Mouse (Mus musculus) kidney, embryonic 14.5 days (tissue): ENCODE data around the gene Slc39a2. TPM values are rescaled to one million over a fixed set of nuclear protein-coding genes. Genes with fewer than 3 reads are reported as not detected.
"Not testable (repeated sequence)": the region's sequence is repeated elsewhere in the genome, so short reads cannot be mapped to it uniquely, and the experiment has no call there.

Source experiments
- ATAC-seq: fragments of 200-750 bp; cut with Nextera tagmentation; 2 replicates; pipeline ENCODE4 v1.8.0; 2017; ENCODE audit warnings: moderate number of reproducible peaks, mild to moderate bottlenecking, moderate TSS enrichment, moderate library complexity; ENCODE audit not compliant: low FRiP score, low TSS enrichment
- H3K27ac ChIP-seq: fragments of 300-500 bp; sonication (generic); 2 replicates; pipeline ENCODE4 v1.5.1; 2014; ENCODE audit warnings: low read depth, mild to moderate bottlenecking, low read length, moderate library complexity, mixed read lengths
- H3K27me3 ChIP-seq: fragments of 300-500 bp; sonication (generic); 2 replicates; pipeline ENCODE4 v1.6.1; 2014; ENCODE audit warnings: mild to moderate bottlenecking, low read length; ENCODE audit not compliant: control insufficient read depth, insufficient read depth
- H3K36me3 ChIP-seq: fragments of 300-500 bp; sonication (generic); 2 replicates; pipeline ENCODE4 v1.6.1; 2014; ENCODE audit warnings: low read length, mixed read lengths; ENCODE audit not compliant: control insufficient read depth, insufficient read depth
- H3K4me1 ChIP-seq: fragments of 300-500 bp; sonication (generic); 2 replicates; pipeline ENCODE4 v1.6.1; 2014; ENCODE audit warnings: low read length, mixed read lengths; ENCODE audit not compliant: control insufficient read depth, insufficient read depth
- H3K4me2 ChIP-seq: fragments of 300-500 bp; sonication (generic); replicated peaks from 2 replicates; pipeline ENCODE4 v1.6.1; 2014; ENCODE audit warnings: low read depth, mild to moderate bottlenecking, low read length
- H3K4me3 ChIP-seq: fragments of 300-500 bp; sonication (generic); 2 replicates; pipeline ENCODE4 v1.5.1; 2014; ENCODE audit warnings: mild to moderate bottlenecking, low read length
- H3K9ac ChIP-seq: fragments of 300-500 bp; sonication (generic); 2 replicates; pipeline ENCODE4 v1.6.1; 2014; ENCODE audit warnings: low read depth, mild to moderate bottlenecking, low read length, moderate library complexity
- H3K9me3 ChIP-seq: fragments of 300-500 bp; sonication (generic); 2 replicates; pipeline ENCODE4 v1.6.1; 2016; ENCODE audit warnings: low read length; ENCODE audit not compliant: control insufficient read depth
- WGBS: fragments of 180-500 bp; shearing (Covaris S2); extraction: QIAGEN DNeasy Blood & Tissue Kit; methylation state at CpG from one replicate; pipeline ENCODE4 v1.1.7; 2014; 5-methylcytosine and 5-hydroxymethylcytosine counted together
- polyA plus RNA-seq: library from polyadenylated mRNA; unstranded; fragments of >200 nt; fragmentation: Nextera tagmentation; extraction: Ambion mirVana; gene quantifications from 2 replicates; pipeline ENCODE4 v1.2.1, GENCODE M21; 2014

Gene Slc39a2
- polyA plus RNA-seq, 1 experiment from 2014 or later = 0.18 TPM

- Histone ChIP-seq H3K27ac (no peak within 1 kb of the TSS), H3K36me3 (no peaks in the 10 kb centered on the region), H3K4me3 (no peak within 1 kb of the TSS), H3K4me1 (no peaks in the 10 kb centered on the region), H3K9me3 (no peaks in the 10 kb centered on the region), H3K9ac (no peak within 1 kb of the TSS), H3K27me3 (no peaks in the 10 kb centered on the region), H3K4me2 (no peak within 1 kb of the TSS)
- 92% methylated on average over 7 of the region's 7 CpGs for WGBS
- no peak for ATAC-seq
Measured at GRCm38 (mm10) chr14:51922571-51922865, 29.8 kb downstream of the Slc39a2 start, which contains the start of gene Rnase13. Rnase13 (minus strand) TSS chr14:51922773.

- H3K9me3 ChIP-seq = no peaks in the 10 kb centered on the region
- H3K27me3 ChIP-seq = no peaks in the 10 kb centered on the region
- no peak for ATAC-seq
- H3K9ac ChIP-seq = no peak overlapping the region
- WGBS = 78% methylated on average over 2 of the region's 2 CpGs
- H3K4me3 ChIP-seq = no peak overlapping the region
- H3K4me2 ChIP-seq = no peak overlapping the region
- H3K27ac ChIP-seq = no peak overlapping the region
- no peaks in the 10 kb centered on the region for H3K36me3 ChIP-seq
- H3K4me1 ChIP-seq = no peaks in the 10 kb centered on the region
Measured at GRCm38 (mm10) chr14:51922910-51923309, 30.2 kb downstream of the Slc39a2 start.

GRCm38 (mm10) chr14:51923492-51923891 is 30.8 kb downstream of the Slc39a2 start:
- Histone ChIP-seq H3K4me1 (no peaks in the 10 kb centered on the region), H3K4me2 (no peak overlapping the region), H3K4me3 (no peak overlapping the region), H3K27me3 (no peaks in the 10 kb centered on the region), H3K27ac (no peak overlapping the region), H3K9me3 (no peaks in the 10 kb centered on the region), H3K36me3 (no peaks in the 10 kb centered on the region), H3K9ac (no peak overlapping the region)
- ATAC-seq = no peak
- WGBS = 84% methylated on average over 4 of the region's 4 CpGs

GRCm38 (mm10) chr14:51926930-51927329 is 34.2 kb downstream of the Slc39a2 start:
- H3K4me2 ChIP-seq, H3K4me1 ChIP-seq, H3K36me3 ChIP-seq, H3K4me3 ChIP-seq, H3K27me3 ChIP-seq, ATAC-seq, H3K9me3 ChIP-seq, H3K9ac ChIP-seq, H3K27ac ChIP-seq: not testable (repeated sequence)
- 93% methylated on average over 11 of the region's 11 CpGs for WGBS

- peaks cover 3% of the 10 kb centered on the region; the same call in 1 of the 2 replicates for H3K4me1 ChIP-seq
Measured at GRCm38 (mm10) chr14:51929309-51929943, 36.7 kb downstream of the Slc39a2 start.

GRCm38 (mm10) chr14:51929968-51930367 is 37.3 kb downstream of the Slc39a2 start:
- H3K27me3 ChIP-seq = no peaks in the 10 kb centered on the region
- H3K36me3 ChIP-seq = no peaks in the 10 kb centered on the region
- no peak overlapping the region for H3K4me3 ChIP-seq
- H3K27ac ChIP-seq = no peak overlapping the region
- peaks cover 3% of the 10 kb centered on the region; the same call in 1 of the 2 replicates for H3K4me1 ChIP-seq
- H3K9me3 ChIP-seq = no peaks in the 10 kb centered on the region
- 78% methylated on average over 9 of the region's 9 CpGs for WGBS
- no peak overlapping the region for H3K4me2 ChIP-seq
- no peak for ATAC-seq
- H3K9ac ChIP-seq = no peak overlapping the region

More at GRCm38 (mm10) chr14:51929309-51929943, 36.7 kb downstream of the Slc39a2 start:
- no peaks in the 10 kb centered on the region for H3K9me3 ChIP-seq
- no peak for ATAC-seq
- H3K4me3 ChIP-seq = no peak overlapping the region
- no peak overlapping the region for H3K27ac ChIP-seq
- no peaks in the 10 kb centered on the region for H3K27me3 ChIP-seq
- WGBS = 82% methylated on average over 8 of the region's 8 CpGs
- no peaks in the 10 kb centered on the region for H3K36me3 ChIP-seq
- no peak overlapping the region for H3K4me2 ChIP-seq
- H3K9ac ChIP-seq = no peak overlapping the region

- peaks cover 3% of the 10 kb centered on the region; the same call in 1 of the 2 replicates for H3K4me1 ChIP-seq
- no peaks in the 10 kb centered on the region for H3K36me3 ChIP-seq
- H3K27ac ChIP-seq = no peak overlapping the region
- H3K4me3 ChIP-seq = no peak overlapping the region
- no peaks in the 10 kb centered on the region for H3K27me3 ChIP-seq
- H3K9me3 ChIP-seq = no peaks in the 10 kb centered on the region
- H3K4me2 ChIP-seq = no peak overlapping the region
- peak; percentile 87 for ATAC-seq
- 30% methylated on average over 5 of the region's 5 CpGs for WGBS
- H3K9ac ChIP-seq = no peak overlapping the region
Measured at GRCm38 (mm10) chr14:51930824-51931223, 38.1 kb downstream of the Slc39a2 start.

GRCm38 (mm10) chr14:51932092-51933020 is 39.7 kb downstream of the Slc39a2 start:
- H3K4me1 ChIP-seq = peaks cover 3% of the 10 kb centered on the region; the same call in 1 of the 2 replicates
- no peaks in the 10 kb centered on the region for H3K9me3 ChIP-seq
- no peak overlapping the region for H3K27ac ChIP-seq
- no peak overlapping the region for H3K4me3 ChIP-seq
- H3K4me2 ChIP-seq = no peak overlapping the region
- H3K9ac ChIP-seq = no peak overlapping the region
- H3K36me3 ChIP-seq = no peaks in the 10 kb centered on the region
- WGBS = 51% methylated on average over 10 of the region's 10 CpGs
- H3K27me3 ChIP-seq = no peaks in the 10 kb centered on the region
- ATAC-seq = no peak

GRCm38 (mm10) chr14:51939005-51939404 is 46.3 kb downstream of the Slc39a2 start:
- 88% methylated on average over 9 of the region's 9 CpGs for WGBS
- H3K9ac ChIP-seq = no peak overlapping the region

More at GRCm38 (mm10) chr14:51939005-51939404, 46.3 kb downstream of the Slc39a2 start:
- H3K4me1 ChIP-seq = peaks cover 10% of the 10 kb centered on the region; the same call in 1 of the 2 replicates
- no peaks in the 10 kb centered on the region for H3K36me3 ChIP-seq
- no peaks in the 10 kb centered on the region for H3K27me3 ChIP-seq
- H3K4me2 ChIP-seq = no peak overlapping the region
- no peak overlapping the region for H3K27ac ChIP-seq
- H3K9me3 ChIP-seq = peaks cover 4% of the 10 kb centered on the region; the same call in 1 of the 2 replicates
- H3K4me3 ChIP-seq = no peak overlapping the region
- no peak for ATAC-seq
